Mouse (Mus musculus): ENCODE results near the gene Fpgs.

Fpgs gene

GRCm38 (mm10) chr2:32704021-32704421, at the start of gene Fpgs:
Gene Fpgs, minus strand, starts transcription at chr2:32704145.
- no peak for DNase-seq (ENCODE audit: low spot score)

- no peak for DNase-seq (ENCODE audit: low spot score)
Measured at GRCm38 (mm10) chr2:32752181-32752580, 48.2 kb upstream of the Fpgs start.

- DNase-seq (ENCODE audit: low spot score), result no peak
Measured at GRCm38 (mm10) chr2:32751665-32752033, 47.7 kb upstream of the Fpgs start.

- DNase-seq (ENCODE audit: low spot score), result no peak
Measured at GRCm38 (mm10) chr2:32750887-32751664, 47.1 kb upstream of the Fpgs start.

- no peak for DNase-seq (ENCODE audit: low spot score)
Measured at GRCm38 (mm10) chr2:32750199-32750598, 46.3 kb upstream of the Fpgs start.

- no peak for DNase-seq (ENCODE audit: low spot score)
Measured at GRCm38 (mm10) chr2:32749082-32749481, 45.1 kb upstream of the Fpgs start.

GRCm38 (mm10) chr2:32744272-32744982, 40.5 kb upstream of the Fpgs start:
- no peak for DNase-seq (ENCODE audit: low spot score)

GRCm38 (mm10) chr2:32742173-32742531, 38.2 kb upstream of the Fpgs start:
- DNase-seq (ENCODE audit: low spot score), result peak; percentile 79

GRCm38 (mm10) chr2:32741273-32742172, 37.6 kb upstream of the Fpgs start:
- DNase-seq (ENCODE audit: low spot score), result no peak

GRCm38 (mm10) chr2:32740916-32741272, 36.9 kb upstream of the Fpgs start, which contains the start of gene 6330409D20Rik:
Gene 6330409D20Rik, minus strand, starts transcription at chr2:32741016.
- DNase-seq (ENCODE audit: low spot score), result no peak

GRCm38 (mm10) chr2:32739311-32739710, 35.4 kb upstream of the Fpgs start:
- no peak for DNase-seq (ENCODE audit: low spot score)

- DNase-seq (ENCODE audit: low spot score), result no peak
Measured at GRCm38 (mm10) chr2:32737008-32737407, 33.1 kb upstream of the Fpgs start.

GRCm38 (mm10) chr2:32736306-32736829, 32.4 kb upstream of the Fpgs start:
- no peak for DNase-seq (ENCODE audit: low spot score)

- DNase-seq (ENCODE audit: low spot score), result no peak
Measured at GRCm38 (mm10) chr2:32734933-32735332, 31.0 kb upstream of the Fpgs start.

- DNase-seq (ENCODE audit: low spot score), result no peak
Measured at GRCm38 (mm10) chr2:32734480-32734879, 30.5 kb upstream of the Fpgs start.

- no peak for DNase-seq (ENCODE audit: low spot score)
Measured at GRCm38 (mm10) chr2:32732695-32733094, 28.8 kb upstream of the Fpgs start.

GRCm38 (mm10) chr2:32731911-32732310, 28.0 kb upstream of the Fpgs start:
- no peak for DNase-seq (ENCODE audit: low spot score)

- no peak for DNase-seq (ENCODE audit: low spot score)
Measured at GRCm38 (mm10) chr2:32730854-32731253, 26.9 kb upstream of the Fpgs start.

GRCm38 (mm10) chr2:32729547-32729946, 25.6 kb upstream of the Fpgs start:
- DNase-seq (ENCODE audit: low spot score), result no peak

- DNase-seq (ENCODE audit: low spot score), result no peak
Measured at GRCm38 (mm10) chr2:32728463-32728862, 24.5 kb upstream of the Fpgs start.

- peak; percentile 75 for DNase-seq (ENCODE audit: low spot score)
Measured at GRCm38 (mm10) chr2:32727435-32727834, 23.5 kb upstream of the Fpgs start.

All from left cerebral cortex, adult 11 months (tissue).